Mouse (Mus musculus) testis, adult 2 months (tissue): ENCODE results near the gene Ddx4.

Experiments used
- CTCF ChIP-seq: fragments of 200-500 bp; IDR thresholded peaks from 2 replicates; pipeline ENCODE4 v1.5.1; 2012; ENCODE audit warnings: low read depth, mild to moderate bottlenecking, inconsistent platforms, low read length, moderate library complexity; ENCODE audit not compliant: control insufficient read depth, insufficient read depth, insufficient replicate concordance
- POLR2A ChIP-seq: fragments of 200-500 bp; IDR thresholded peaks from 2 replicates; pipeline ENCODE4 v1.6.1; 2012; ENCODE audit warnings: low read depth, mild to moderate bottlenecking, inconsistent platforms, low read length, moderate library complexity; ENCODE audit not compliant: control insufficient read depth

DNA sequence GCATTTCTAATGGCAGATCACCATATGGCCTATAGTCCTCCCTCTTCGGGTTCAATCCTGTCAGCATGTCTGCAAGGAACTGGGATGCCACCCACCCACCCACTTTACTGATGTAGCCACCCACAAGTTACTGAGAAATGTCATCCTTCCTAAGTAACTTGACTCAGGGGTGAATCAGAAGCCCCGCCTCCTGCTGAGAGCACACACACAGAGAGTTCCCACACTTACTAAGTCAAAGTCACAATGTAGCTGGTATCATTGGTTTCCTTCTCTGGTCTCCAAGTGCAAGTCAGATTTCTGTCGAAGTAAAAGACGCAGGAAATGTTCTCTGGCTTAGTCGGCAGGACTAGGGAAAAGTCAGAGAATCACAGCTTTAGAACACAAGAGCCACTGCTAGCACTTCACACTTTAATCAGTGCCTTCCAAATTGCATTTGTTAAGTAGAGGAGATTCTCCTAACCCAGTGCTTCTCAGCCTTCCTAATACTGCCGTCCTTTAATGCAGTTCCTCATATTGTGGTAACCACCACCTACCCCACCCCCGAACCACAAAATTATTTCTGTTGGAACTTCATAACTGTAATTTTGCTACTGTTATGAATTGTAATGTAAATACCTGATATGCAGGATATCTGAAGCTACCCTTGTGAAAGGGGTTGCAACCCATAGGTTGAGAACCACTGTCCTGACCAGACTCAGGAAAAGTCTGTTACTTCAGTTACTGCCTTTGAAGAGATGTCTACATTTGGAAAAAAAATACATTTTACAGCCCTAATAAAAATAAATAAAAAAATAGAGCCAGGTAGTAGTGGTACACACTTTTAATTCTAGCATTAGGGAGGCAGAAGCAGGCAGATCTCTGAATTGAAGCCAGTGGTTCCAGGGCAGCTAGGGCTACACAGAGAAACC, 100.4 kb downstream of the Ddx4 start:
- no peak for TF ChIP-seq POLR2A
- TF ChIP-seq CTCF, result no peak
